Mouse (Mus musculus): ENCODE measurements around the gene Dgki.
A peak's percentile ranks its signal among the peaks of the same experiment; 100 is the strongest.

The Dgki gene

GRCm38 (mm10) chr6:37297744-37298482 lies 2.1 kb downstream of the Dgki start:
- DNase-seq (ENCODE audit: low read depth, low spot score) = peak; percentile 82

- DNase-seq (ENCODE audit: low read depth, low spot score) = no peak
Observed at GRCm38 (mm10) chr6:37292068-37292467, 7.9 kb downstream of the Dgki start.

- no peak for DNase-seq (ENCODE audit: low read depth, low spot score)
Observed at GRCm38 (mm10) chr6:37291171-37291570, 8.8 kb downstream of the Dgki start.

- DNase-seq (ENCODE audit: low read depth, low spot score) = no peak
Observed at GRCm38 (mm10) chr6:37290691-37291090, 9.3 kb downstream of the Dgki start.

- DNase-seq (ENCODE audit: low read depth, low spot score) = no peak
Observed at GRCm38 (mm10) chr6:37286134-37286533, 13.8 kb downstream of the Dgki start.

GRCm38 (mm10) chr6:37284879-37285278 lies 15.1 kb downstream of the Dgki start:
- DNase-seq (ENCODE audit: low read depth, low spot score) = no peak

GRCm38 (mm10) chr6:37283336-37283735 lies 16.6 kb downstream of the Dgki start:
- peak; percentile 62 for DNase-seq (ENCODE audit: low read depth, low spot score)

GRCm38 (mm10) chr6:37282659-37283058 lies 17.3 kb downstream of the Dgki start:
- DNase-seq (ENCODE audit: low read depth, low spot score) = peak; percentile 40

- peak; percentile 78 for DNase-seq (ENCODE audit: low read depth, low spot score)
Observed at GRCm38 (mm10) chr6:37276834-37277715, 22.9 kb downstream of the Dgki start.

GRCm38 (mm10) chr6:37276181-37276580 lies 23.8 kb downstream of the Dgki start:
- DNase-seq (ENCODE audit: low read depth, low spot score) = no peak

GRCm38 (mm10) chr6:37270905-37271591 lies 28.9 kb downstream of the Dgki start:
- no peak for DNase-seq (ENCODE audit: low read depth, low spot score)

GRCm38 (mm10) chr6:37268589-37268988 lies 31.4 kb downstream of the Dgki start:
- peak; percentile 69 for DNase-seq (ENCODE audit: low read depth, low spot score)

- DNase-seq (ENCODE audit: low read depth, low spot score) = no peak
Observed at GRCm38 (mm10) chr6:37267952-37268351, 32.0 kb downstream of the Dgki start.

- no peak for DNase-seq (ENCODE audit: low read depth, low spot score)
Observed at GRCm38 (mm10) chr6:37262486-37262885, 37.5 kb downstream of the Dgki start.

GRCm38 (mm10) chr6:37261236-37261852 lies 38.6 kb downstream of the Dgki start:
- DNase-seq (ENCODE audit: low read depth, low spot score) = peak; percentile 52

GRCm38 (mm10) chr6:37258662-37259061 lies 41.3 kb downstream of the Dgki start:
- no peak for DNase-seq (ENCODE audit: low read depth, low spot score)

GRCm38 (mm10) chr6:37254144-37254543 lies 45.8 kb downstream of the Dgki start:
- DNase-seq (ENCODE audit: low read depth, low spot score) = no peak

GRCm38 (mm10) chr6:37252536-37252935 lies 47.4 kb downstream of the Dgki start:
- DNase-seq (ENCODE audit: low read depth, low spot score) = no peak

GRCm38 (mm10) chr6:37250671-37251070 lies 49.3 kb downstream of the Dgki start:
- DNase-seq (ENCODE audit: low read depth, low spot score) = no peak

GRCm38 (mm10) chr6:37245757-37246156 lies 54.2 kb downstream of the Dgki start:
- DNase-seq (ENCODE audit: low read depth, low spot score) = peak; percentile 80

- DNase-seq (ENCODE audit: low read depth, low spot score) = peak; percentile 72
Observed at GRCm38 (mm10) chr6:37244074-37244473, 55.9 kb downstream of the Dgki start.

GRCm38 (mm10) chr6:37242769-37243121 lies 57.2 kb downstream of the Dgki start:
- DNase-seq (ENCODE audit: low read depth, low spot score) = no peak
